Mouse (Mus musculus): ENCODE data around the gene Pdf.
"Not testable (repeated sequence)": the region's sequence is repeated elsewhere in the genome, so short reads cannot be mapped to it uniquely, and the experiment has no call there.

The Pdf gene

DNA sequence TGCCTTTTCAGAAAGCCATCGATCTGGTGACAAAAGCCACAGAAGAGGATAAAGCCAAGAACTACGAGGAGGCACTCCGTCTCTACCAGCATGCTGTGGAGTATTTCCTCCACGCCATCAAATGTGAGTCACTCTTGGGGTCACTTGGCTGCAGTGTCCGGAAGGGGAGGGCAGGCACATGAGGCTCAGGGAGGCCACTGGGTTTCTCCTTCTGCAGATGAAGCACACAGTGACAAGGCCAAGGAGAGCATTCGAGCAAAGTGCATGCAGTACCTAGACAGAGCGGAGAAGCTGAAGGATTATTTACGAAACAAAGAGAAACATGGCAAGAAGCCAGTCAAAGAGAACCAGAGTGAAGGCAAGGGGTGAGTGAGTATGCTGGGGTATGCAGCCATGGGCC lies 11.8 kb downstream of the Pdf start:
- DNase-seq (ENCODE audit: low spot score in 2 of 2): no peak

DNA sequence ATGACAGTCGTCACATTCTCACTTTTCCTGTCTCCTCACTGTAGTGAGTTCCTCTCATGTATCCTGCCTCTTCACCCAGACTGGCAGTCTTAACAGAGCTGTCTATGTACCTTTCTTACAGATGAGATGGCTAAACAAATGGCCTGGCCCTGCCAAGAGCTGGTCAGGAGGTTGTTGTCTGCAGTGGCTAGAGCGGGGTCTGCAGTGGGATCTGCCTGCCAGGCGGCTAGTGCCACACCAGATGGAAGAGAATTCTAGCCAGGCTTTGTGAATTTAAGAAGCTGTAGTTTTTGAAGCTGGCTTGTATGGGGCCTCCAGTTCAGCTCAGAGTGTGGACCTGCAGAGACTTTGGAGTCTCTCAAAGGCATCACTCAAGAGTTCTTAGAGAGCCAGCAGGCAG lies 12.8 kb downstream of the Pdf start:
- DNase-seq (ENCODE audit: low spot score in 2 of 2): no peak

DNA sequence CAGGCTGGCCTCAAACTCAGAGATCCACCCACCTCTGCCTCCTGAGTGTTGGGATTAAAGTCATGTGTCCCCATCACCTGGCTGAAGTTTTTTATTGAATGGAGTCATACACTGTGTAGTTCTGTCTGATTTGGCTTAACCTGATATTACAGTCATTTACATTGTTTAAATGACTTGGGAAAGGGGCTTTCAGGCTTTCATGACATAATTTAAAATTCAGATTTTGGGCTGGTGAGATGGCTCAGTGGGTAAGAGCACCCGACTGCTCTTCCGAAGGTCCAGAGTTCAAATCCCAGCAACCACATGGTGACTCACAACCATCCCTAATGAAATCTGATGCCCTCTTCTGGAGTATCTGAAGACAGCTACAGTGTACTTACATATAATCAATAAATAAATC lies 14.8 kb downstream of the Pdf start:
- DNase-seq (ENCODE audit: low spot score in 2 of 2): not testable (repeated sequence)

DNA sequence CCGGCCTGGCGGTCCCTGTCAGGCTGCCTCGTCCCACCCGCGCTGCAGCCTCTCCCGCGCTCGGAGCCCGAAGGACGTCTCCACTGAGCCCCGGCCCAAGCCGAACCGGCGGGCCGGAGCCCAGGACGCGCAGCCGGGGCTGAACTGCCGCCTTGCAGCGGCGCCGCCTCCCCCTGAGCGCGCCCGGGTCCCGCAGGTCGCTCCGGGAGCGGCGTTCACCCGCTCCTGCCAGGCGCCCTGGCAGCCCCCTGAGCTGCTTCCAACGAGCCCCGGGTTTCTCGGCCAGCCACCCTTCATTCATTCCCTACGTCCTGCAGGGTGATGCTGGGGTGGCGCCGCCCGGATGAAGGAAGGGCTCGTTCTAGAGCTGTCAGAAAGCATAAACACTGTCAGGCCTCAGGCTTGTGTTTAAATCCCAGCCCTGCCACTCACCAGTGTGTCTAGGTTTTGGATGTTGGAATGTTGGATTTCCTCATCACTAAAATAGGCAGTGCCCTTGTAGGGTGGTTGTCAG lies 16.8 kb downstream of the Pdf start:
- no peak for DNase-seq (ENCODE audit: low spot score in 2 of 2)

DNA sequence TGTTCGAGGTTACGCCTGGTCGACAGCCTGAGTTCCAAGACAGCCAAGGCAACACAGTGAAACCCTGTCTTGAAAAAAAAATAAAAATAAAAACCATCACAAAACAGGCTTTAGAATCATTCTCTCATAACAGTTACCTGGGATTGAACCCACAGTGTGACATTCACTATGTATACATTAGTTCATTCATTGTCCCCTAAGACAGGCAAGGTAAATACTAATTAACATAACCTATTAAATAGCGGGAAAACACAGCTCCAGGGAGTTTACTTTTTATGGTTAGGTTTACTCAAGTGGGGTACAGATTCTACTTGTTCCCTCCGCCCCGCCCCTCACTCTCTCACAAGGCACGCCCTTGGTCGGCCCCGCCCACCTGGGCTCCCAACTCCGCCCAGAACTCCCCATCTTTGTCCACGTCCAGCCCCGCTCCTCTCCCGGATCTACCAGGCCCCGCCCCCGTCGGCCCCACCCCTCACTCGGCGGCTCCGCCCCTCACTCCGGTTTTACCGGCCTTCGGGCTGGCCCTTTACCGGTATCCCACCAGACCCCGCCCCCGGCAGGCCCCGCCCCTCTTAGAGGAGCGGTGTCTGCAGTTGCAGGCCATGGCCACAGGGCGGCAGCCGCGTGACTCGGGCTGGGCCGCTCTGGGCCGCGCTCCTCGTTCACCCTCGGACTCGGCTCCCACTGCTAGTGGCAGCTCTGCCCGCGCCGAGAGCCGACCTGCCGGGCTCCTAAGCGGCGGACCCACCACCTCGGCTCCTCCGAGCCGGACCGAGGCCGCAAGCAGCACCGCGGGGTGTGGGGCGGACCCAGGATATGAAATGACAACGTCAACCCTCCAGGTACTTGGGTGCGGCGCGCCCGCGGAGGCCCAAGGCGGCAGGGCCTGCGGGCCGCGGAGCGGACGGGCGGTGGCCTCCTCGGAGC lies 17.5 kb downstream of the Pdf start, which contains the start of gene Vps4a:
Gene Vps4a (plus strand): TSS at position 573 of the 927 bp plus-strand sequence.
- peak; percentile 91 to 95 for DNase-seq (ENCODE audit: low spot score in 2 of 2)

DNA sequence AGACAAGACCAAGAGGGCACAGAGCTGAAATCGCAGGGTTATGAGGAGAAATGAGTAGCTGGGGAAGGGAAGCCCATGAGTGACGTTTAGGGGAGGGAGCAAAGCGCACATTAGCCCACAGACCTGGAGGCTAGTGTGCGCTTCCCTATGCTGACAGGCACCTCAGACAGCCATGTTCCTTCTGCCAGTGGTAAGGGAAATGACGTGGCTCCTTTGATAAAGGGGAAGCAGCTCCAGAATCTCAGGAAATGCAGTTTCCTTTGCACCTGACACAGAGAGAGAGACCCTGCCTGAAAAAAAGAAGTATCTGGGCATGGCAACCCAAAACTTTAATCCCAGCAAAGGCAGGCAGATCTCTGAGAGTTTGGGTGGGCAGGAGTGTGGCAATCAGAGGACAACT lies 18.4 kb downstream of the Pdf start:
- no peak for DNase-seq (ENCODE audit: low spot score in 2 of 2)

DNA sequence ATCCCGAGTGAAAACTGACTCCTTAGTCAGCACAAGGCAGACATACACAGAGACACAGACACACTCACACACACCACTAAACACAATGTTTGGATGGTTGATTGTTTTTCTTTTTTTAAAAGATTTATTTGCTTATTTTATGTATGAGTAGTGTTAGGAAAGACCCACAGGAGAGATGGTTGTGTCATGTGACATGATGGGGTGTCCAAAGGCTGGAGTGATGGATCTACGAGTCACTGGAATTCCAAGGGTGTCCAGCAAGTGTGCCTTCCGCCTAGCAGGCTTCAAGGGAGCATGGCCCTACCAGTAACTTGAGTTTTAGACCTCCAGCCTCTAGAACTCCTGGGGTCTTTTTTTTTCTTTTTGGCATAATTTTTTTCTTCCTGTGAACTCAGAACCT lies 19.1 kb downstream of the Pdf start:
- no peak for DNase-seq (ENCODE audit: low spot score in 2 of 2)

DNA sequence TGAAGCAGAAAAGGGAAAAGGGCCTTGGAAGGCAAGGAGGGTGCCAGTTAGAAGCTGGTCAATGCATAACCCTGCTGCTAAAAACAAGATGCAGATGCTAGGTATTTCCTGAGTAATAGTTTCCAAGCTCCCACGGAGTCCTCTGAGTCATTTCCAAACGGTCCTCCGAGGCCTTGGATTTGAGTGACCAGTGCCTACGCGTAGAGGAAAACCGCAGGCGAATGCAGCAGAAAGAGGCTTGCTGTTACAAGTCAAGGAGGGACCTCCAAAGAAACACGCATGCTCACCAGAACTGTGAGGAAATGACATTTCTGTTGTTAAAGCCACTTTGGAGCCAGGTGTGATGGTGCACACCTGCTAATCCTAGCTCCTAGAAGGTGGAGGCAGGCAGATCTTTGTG lies 24.9 kb downstream of the Pdf start:
- no peak for DNase-seq (ENCODE audit: low spot score in 2 of 2)

DNA sequence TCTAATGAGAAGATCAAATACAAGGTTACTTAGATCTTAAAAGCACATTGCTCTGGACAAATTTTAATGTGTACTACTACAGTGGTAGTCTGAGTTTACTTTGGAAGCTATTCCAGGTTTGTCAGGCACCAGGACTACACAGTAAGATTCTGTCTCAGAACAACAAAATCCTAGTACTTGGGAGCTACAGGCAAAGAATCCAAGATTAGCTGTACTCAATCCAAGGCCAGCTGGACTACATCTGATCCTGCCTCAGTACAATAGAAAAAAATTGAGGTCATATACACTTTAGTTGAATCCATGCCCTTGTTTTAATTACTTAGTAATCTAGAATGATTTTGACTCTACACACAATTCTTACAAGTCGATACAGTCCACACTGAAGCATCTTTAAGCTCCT lies 33.5 kb downstream of the Pdf start:
- DNase-seq (ENCODE audit: low spot score in 2 of 2): no peak

DNA sequence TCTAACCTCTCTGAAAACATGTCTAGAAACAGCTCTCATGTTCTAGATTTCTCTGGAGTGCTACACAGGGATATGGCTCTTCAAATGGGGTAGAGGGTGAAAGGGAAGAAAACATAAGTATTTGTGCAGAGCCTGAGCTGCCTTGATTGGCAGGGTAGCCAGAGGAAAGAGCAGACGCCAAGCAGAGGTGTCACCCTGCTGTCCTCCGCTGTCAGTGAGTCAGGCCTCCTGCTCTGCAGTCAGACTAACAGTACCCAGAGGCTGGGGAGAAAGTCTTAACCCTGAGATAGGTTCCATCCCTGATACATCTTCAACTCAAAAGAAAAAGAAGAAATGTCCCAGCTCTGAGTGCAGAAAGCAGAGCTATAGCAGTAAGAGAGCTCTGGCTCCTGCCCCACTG lies 35.7 kb downstream of the Pdf start:
- DNase-seq (ENCODE audit: low spot score in 2 of 2): no peak

DNA sequence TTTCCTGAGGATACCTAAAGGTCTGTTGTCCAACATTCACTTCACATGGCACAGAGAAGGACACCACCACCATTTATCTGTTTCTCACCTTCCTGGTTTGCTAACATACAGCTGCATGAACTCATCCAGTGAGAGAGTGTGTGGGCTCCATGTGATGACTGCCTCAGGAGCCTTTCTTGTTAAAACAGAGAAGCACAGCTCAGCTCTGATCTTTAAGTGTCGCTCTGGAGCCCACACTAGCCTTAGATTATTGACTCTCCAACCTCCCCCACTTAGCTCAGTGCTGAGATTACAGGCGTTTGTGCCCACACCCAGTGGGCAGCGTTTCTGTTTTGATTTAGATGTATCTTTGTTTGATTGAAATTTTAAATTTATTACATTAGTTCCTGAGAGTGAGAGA lies 40.6 kb downstream of the Pdf start:
- DNase-seq (ENCODE audit: low spot score in 2 of 2): no peak

DNA sequence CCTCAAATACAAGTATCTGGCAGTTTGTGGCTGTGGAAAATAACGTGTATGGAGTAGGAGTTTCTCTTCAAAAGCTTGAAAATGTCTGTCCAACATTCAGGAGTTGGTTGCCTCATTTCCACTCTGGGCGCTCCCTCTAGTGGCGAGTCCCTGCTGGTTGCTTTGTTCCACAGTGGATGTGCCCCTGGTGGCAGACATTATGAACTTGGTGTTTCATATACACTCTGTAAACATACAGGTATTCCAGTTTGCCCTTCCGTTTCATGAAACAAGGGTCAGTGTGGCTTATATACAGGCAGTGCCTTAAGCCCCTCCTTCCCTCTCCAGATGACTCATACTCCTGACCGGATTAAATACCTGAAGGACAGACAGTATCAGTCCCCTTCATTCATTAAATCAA lies 45.9 kb downstream of the Pdf start:
- peak; percentile 61 to 83 for DNase-seq (ENCODE audit: low spot score in 2 of 2)

DNA sequence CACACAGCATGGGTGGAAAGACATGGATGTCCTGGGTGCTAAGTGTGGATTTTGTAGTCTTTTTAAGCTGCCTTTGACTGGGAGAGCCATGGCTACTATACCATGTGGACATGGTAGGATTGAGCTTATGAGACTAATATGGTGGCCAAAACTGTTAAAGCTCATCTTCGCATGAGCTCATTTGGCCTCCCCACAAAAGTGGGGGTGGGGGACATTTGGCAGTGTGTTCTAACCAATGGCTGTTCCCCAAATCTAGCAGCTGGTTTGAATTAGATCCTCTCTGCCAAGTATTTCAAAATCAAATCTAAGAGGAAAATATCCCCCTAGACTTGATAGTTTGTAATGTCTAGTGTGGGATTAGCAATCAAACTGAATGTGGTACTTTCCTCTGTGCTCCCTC lies 49.3 kb downstream of the Pdf start:
- DNase-seq (ENCODE audit: low spot score in 2 of 2): no peak

DNA sequence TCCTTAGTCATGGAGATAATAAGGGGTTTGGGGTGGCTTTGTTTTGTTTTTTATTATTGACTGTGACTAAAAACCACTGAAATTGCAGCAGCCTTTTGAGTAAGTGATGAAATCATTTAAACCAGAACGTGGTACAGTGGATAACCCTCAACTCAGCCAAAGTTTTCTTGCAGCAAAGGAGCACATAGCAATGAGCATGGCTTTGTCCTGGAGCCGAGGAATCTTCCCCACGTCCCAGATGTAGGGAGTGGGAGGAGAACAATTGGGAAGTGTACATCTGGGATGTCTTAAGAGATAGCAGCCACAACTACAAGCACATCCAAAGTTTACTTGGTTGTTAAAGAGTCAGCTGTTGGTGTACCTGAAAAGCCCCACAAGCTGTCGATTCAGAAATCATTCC lies 51.0 kb downstream of the Pdf start:
- DNase-seq (ENCODE audit: low spot score in 2 of 2): no peak

DNA sequence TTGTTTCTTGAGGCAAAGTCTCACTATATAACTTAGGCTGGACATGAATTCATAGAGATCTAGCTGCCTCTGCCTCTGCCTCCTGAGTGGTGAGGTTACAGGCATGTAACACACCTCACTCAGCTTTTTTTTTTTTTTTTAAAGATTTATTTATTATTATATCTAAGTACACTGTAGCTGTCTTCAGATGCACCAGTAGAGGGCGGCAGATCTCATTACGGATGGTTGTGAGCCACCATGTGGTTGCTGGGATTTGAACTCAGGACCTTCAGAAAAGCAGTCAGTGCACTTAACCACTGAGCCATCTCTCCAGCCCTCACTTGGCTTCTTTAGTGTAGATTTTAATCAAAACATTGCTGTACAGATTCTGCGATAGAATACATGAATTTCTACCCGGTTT lies 52.1 kb downstream of the Pdf start:
- DNase-seq (ENCODE audit: low spot score in 2 of 2): not testable (repeated sequence)
